Comparison of ENCODE assay signal across 9 mouse cellular contexts in genomic region chr7:4924891-4925301, GRCm38 (mm10). TPM values are rescaled to one million over a fixed set of nuclear protein-coding genes. Genes with fewer than 3 reads are reported as not detected.
DNase-seq lines count a peak whose midpoint lies in the region; ATAC-seq and TF ChIP-seq lines count a peak whose summit lies in the region.
"Had no signal": no experiment of that assay in that cellular context is flagged by ENCODE, and none has a peak within 500 bp of the region (broad histone marks: within the 10 kb centered on the region; RNA-seq: fewer than 3 reads in every experiment).

No protein-coding gene starts in this region.

- 0 out of 2 replicates have a peak, but pooled peaks cover 1% of the 10 kb centered on the region for H3K9me3 ChIP-seq in limb, embryonic 10.5 days (replicated peaks)
- no peaks in the 10 kb centered on the region for H3K9me3 ChIP-seq in neural tube, embryonic 13.5 days

- H3K9ac ChIP-seq in neural tube, embryonic 13.5 days: peak overlapping the region; percentile 76

- TF ChIP-seq POLR2A in cortical plate, adult 2 months (IDR thresholded peaks at IDR 0.05; ENCODE audit: extremely low read depth, insufficient read depth, low read length): 0 out of 2 replicates have a peak, but pooled peaks have one; percentile 7

- 6% methylated on average over 3 of the region's 4 CpGs for WGBS in limb, embryonic 10.5 days
- 8% methylated on average over 4 of the region's 4 CpGs for WGBS in neural tube, embryonic 13.5 days

- peak overlapping the region; percentile 37 for H3K27ac ChIP-seq in cortical plate, adult 2 months (ENCODE audit: insufficient read depth, low read length)
- peak overlapping the region; percentile 89 for H3K27ac ChIP-seq in limb, embryonic 10.5 days
- H3K27ac ChIP-seq in neural tube, embryonic 13.5 days (replicated peaks): peak overlapping the region; percentile 99

- TF ChIP-seq CTCF in cortical plate, adult 2 months (IDR thresholded peaks at IDR 0.05; ENCODE audit: extremely low read depth, insufficient read depth, low read length): no peak

- no peaks in the 10 kb centered on the region for H3K27me3 ChIP-seq in limb, embryonic 10.5 days (ENCODE audit: low read depth, poor library complexity, severe bottlenecking)
- no peaks in the 10 kb centered on the region for H3K27me3 ChIP-seq in neural tube, embryonic 13.5 days

- H3K4me1 ChIP-seq in cortical plate, adult 2 months (ENCODE audit: control insufficient read depth, insufficient read depth, low read length): peaks cover 8% of the 10 kb centered on the region
- peaks cover 85% of the 10 kb centered on the region for H3K4me1 ChIP-seq in limb, embryonic 10.5 days
- peaks cover 76% of the 10 kb centered on the region for H3K4me1 ChIP-seq in neural tube, embryonic 13.5 days (replicated peaks)

- peaks cover 19% of the 10 kb centered on the region for H3K36me3 ChIP-seq in limb, embryonic 10.5 days
- peaks cover 15% of the 10 kb centered on the region for H3K36me3 ChIP-seq in neural tube, embryonic 13.5 days

- H3K4me2 ChIP-seq in neural tube, embryonic 13.5 days: peak overlapping the region; percentile 95

- no peak for ATAC-seq in cerebellum, adult (ENCODE audit: insufficient number of reproducible peaks, low FRiP score, low TSS enrichment)
- no peak for ATAC-seq in neural tube, embryonic 13.5 days (ENCODE audit: low read depth)

- no peak overlapping the region for H3K4me3 ChIP-seq in cortical plate, adult 2 months (ENCODE audit: insufficient read depth, low read length)
- peak overlapping the region; percentile 56 for H3K4me3 ChIP-seq in limb, embryonic 10.5 days
- H3K4me3 ChIP-seq in neural tube, embryonic 13.5 days: no peak overlapping the region

- DNase-seq in cerebellum, adult 9-11 months: peak; percentile 38
- peak; percentile 77 to 86 for DNase-seq in heart, adult 18-20 months
- peak; percentile 63 for DNase-seq in limb, embryonic 10.5 days (ENCODE audit: low spot score)
- no peak for DNase-seq in B cell, adult 2 months
- no peak for DNase-seq in thymus, postnatal 14 days

RNA-seq across cellular contexts. Expression of gene Ssc5d, which starts 0.7 kb away (rescaled TPM):
- 3.8 and 4.1 TPM in 2 replicates for polyA plus RNA-seq in cortical plate, adult 2 months (2012; rRNA removed)
- total RNA-seq in heart, adult 18-20 months (2021): 1 to 10 TPM; 2.0 to 2.4 TPM
- 0.95 and 2.0 TPM in 2 replicates for polyA plus RNA-seq in limb, embryonic 10.5 days (2016; fragmentation: Nextera tagmentation; extraction: Ambion mirVana)
- 2.4 and 2.7 TPM in 2 replicates for polyA plus RNA-seq in neural tube, embryonic 13.5 days (2015; fragmentation: Nextera tagmentation; extraction: Ambion mirVana)
- total RNA-seq: hematopoietic stem cell, adult 5-6 weeks had no signal

RNA-seq across cellular contexts. Expression of gene Nat14, which starts 3.1 kb away (rescaled TPM):
- 91.7 and 94.0 TPM in 2 replicates for polyA plus RNA-seq in cortical plate, adult 2 months (2012; rRNA removed)
- total RNA-seq in heart, adult 18-20 months (2021): 1 to 10 TPM; 4.2 to 6.1 TPM
- polyA plus RNA-seq in limb, embryonic 10.5 days (2016; fragmentation: Nextera tagmentation; extraction: Ambion mirVana): 2.8 and 4.9 TPM in 2 replicates
- polyA plus RNA-seq in neural tube, embryonic 13.5 days (2015; fragmentation: Nextera tagmentation; extraction: Ambion mirVana): 21.5 and 23.2 TPM in 2 replicates
- total RNA-seq: hematopoietic stem cell, adult 5-6 weeks had no signal

RNA-seq across cellular contexts. Expression of gene Zfp628, which starts 9.9 kb away (rescaled TPM):
- polyA plus RNA-seq in cortical plate, adult 2 months (2012; rRNA removed): 9.7 TPM in 2 replicates
- 1 to 10 TPM; 5.3 to 6.4 TPM for total RNA-seq in heart, adult 18-20 months (2021)
- 4.2 and 5.1 TPM in 2 replicates for polyA plus RNA-seq in limb, embryonic 10.5 days (2016; fragmentation: Nextera tagmentation; extraction: Ambion mirVana)
- polyA plus RNA-seq in neural tube, embryonic 13.5 days (2015; fragmentation: Nextera tagmentation; extraction: Ambion mirVana): 4.6 and 4.8 TPM in 2 replicates

RNA-seq across cellular contexts. Expression of gene Gm36210, which starts 18.6 kb away (rescaled TPM):
- 0.31 and 0.32 TPM in 2 replicates for polyA plus RNA-seq in cortical plate, adult 2 months (2012; rRNA removed)
- total RNA-seq in heart, adult 18-20 months (2021): not detected
- not detected in 2 replicates for polyA plus RNA-seq in limb, embryonic 10.5 days (2016; fragmentation: Nextera tagmentation; extraction: Ambion mirVana)
- 0.35 and 0.47 TPM in 2 replicates for polyA plus RNA-seq in neural tube, embryonic 13.5 days (2015; fragmentation: Nextera tagmentation; extraction: Ambion mirVana)
- total RNA-seq: hematopoietic stem cell, adult 5-6 weeks had no signal

RNA-seq across cellular contexts. Expression of gene Sbk2, which starts 39.3 kb away (rescaled TPM):
- polyA plus RNA-seq in cortical plate, adult 2 months (2012; rRNA removed): 0.32 and 0.48 TPM in 2 replicates
- total RNA-seq in heart, adult 18-20 months (2021): 10 to 100 TPM; 25.9 to 30.0 TPM
- polyA plus RNA-seq in limb, embryonic 10.5 days (2016; fragmentation: Nextera tagmentation; extraction: Ambion mirVana): 0.10 and 0.18 TPM in 2 replicates
- not detected in 2 replicates for polyA plus RNA-seq in neural tube, embryonic 13.5 days (2015; fragmentation: Nextera tagmentation; extraction: Ambion mirVana)
- total RNA-seq: hematopoietic stem cell, adult 5-6 weeks had no signal

Comparison
In these comparisons a context has a peak if more than half of its experiments do, and no peak if none do; other contexts are left out.
1. DNase-seq: peak in cerebellum, adult 9-11 months (single experiment), heart, adult 18-20 months (2 of 2) and limb, embryonic 10.5 days (single experiment); none in B cell, adult 2 months (0 of 2) and thymus, postnatal 14 days (single experiment).
2. H3K27ac ChIP-seq: peak in every context shown above with its lines; median percentile 99 in neural tube, embryonic 13.5 days; 89 in limb, embryonic 10.5 days; 37 in cortical plate, adult 2 months.